Mouse (Mus musculus): ENCODE measurements around the gene Olfr1015. TPM values are rescaled to one million over a fixed set of nuclear protein-coding genes. Genes with fewer than 3 reads are reported as not detected.

Olfr1015 gene
- polyA plus RNA-seq, 1 experiment from 2014 or later, result not detected

Other genes with a start within 250 kb of the Olfr1015 start
- gene Olfr996, start 202.8 kb upstream of the Olfr1015 start, polyA plus RNA-seq (2014; fragmentation: Nextera tagmentation; extraction: Ambion mirVana), result not detected in 2 replicates
- gene Olfr998, start 193.1 kb upstream of the Olfr1015 start, polyA plus RNA-seq (2014; fragmentation: Nextera tagmentation; extraction: Ambion mirVana), result not detected in 2 replicates
- gene Olfr1000, start 170.1 kb upstream of the Olfr1015 start, polyA plus RNA-seq (2014; fragmentation: Nextera tagmentation; extraction: Ambion mirVana), result not detected in 2 replicates
- not detected in 2 replicates for gene Olfr1002, start 131.3 kb upstream of the Olfr1015 start, polyA plus RNA-seq (2014; fragmentation: Nextera tagmentation; extraction: Ambion mirVana)
- gene Olfr154, start 117.6 kb upstream of the Olfr1015 start, polyA plus RNA-seq (2014; fragmentation: Nextera tagmentation; extraction: Ambion mirVana), result not detected in 2 replicates
- gene Olfr1006, start 103.2 kb upstream of the Olfr1015 start, polyA plus RNA-seq (2014; fragmentation: Nextera tagmentation; extraction: Ambion mirVana), result not detected in 2 replicates
- not detected in 2 replicates for gene Olfr1008, start 92.6 kb upstream of the Olfr1015 start, polyA plus RNA-seq (2014; fragmentation: Nextera tagmentation; extraction: Ambion mirVana)
- gene Olfr1009, start 66.6 kb upstream of the Olfr1015 start, polyA plus RNA-seq (2014; fragmentation: Nextera tagmentation; extraction: Ambion mirVana), result not detected in 2 replicates
- gene Olfr1012, start 19.3 kb upstream of the Olfr1015 start, polyA plus RNA-seq (2014; fragmentation: Nextera tagmentation; extraction: Ambion mirVana), result not detected in 2 replicates
- not detected in 2 replicates for gene Olfr1013, start 14.9 kb upstream of the Olfr1015 start, polyA plus RNA-seq (2014; fragmentation: Nextera tagmentation; extraction: Ambion mirVana)
- gene Olfr1014, start 9.3 kb upstream of the Olfr1015 start, polyA plus RNA-seq (2014; fragmentation: Nextera tagmentation; extraction: Ambion mirVana), result not detected in 2 replicates
- gene Olfr1016, start 20.5 kb downstream of the Olfr1015 start, polyA plus RNA-seq (2014; fragmentation: Nextera tagmentation; extraction: Ambion mirVana), result not detected in 2 replicates
- not detected in 2 replicates for gene Olfr1018, start 36.5 kb downstream of the Olfr1015 start, polyA plus RNA-seq (2014; fragmentation: Nextera tagmentation; extraction: Ambion mirVana)
- not detected in 2 replicates for gene Olfr1019, start 63.5 kb downstream of the Olfr1015 start, polyA plus RNA-seq (2014; fragmentation: Nextera tagmentation; extraction: Ambion mirVana)
- gene Olfr1020, start 65.0 kb downstream of the Olfr1015 start, polyA plus RNA-seq (2014; fragmentation: Nextera tagmentation; extraction: Ambion mirVana), result not detected in 2 replicates
- gene Olfr1022, start 86.6 kb downstream of the Olfr1015 start, polyA plus RNA-seq (2014; fragmentation: Nextera tagmentation; extraction: Ambion mirVana), result not detected in 2 replicates
- not detected in 2 replicates for gene Olfr1023, start 103.6 kb downstream of the Olfr1015 start, polyA plus RNA-seq (2014; fragmentation: Nextera tagmentation; extraction: Ambion mirVana)
- gene Olfr1024, start 123.0 kb downstream of the Olfr1015 start, polyA plus RNA-seq (2014; fragmentation: Nextera tagmentation; extraction: Ambion mirVana), result not detected in 2 replicates
- gene Olfr1025-ps1, start 133.2 kb downstream of the Olfr1015 start, polyA plus RNA-seq (2014; fragmentation: Nextera tagmentation; extraction: Ambion mirVana), result not detected in 2 replicates
- gene Olfr1026, start 139.5 kb downstream of the Olfr1015 start, polyA plus RNA-seq (2014; fragmentation: Nextera tagmentation; extraction: Ambion mirVana), result not detected in 2 replicates
- not detected in 2 replicates for gene Olfr1028, start 168.4 kb downstream of the Olfr1015 start, polyA plus RNA-seq (2014; fragmentation: Nextera tagmentation; extraction: Ambion mirVana)
- gene Olfr1029, start 191.9 kb downstream of the Olfr1015 start, polyA plus RNA-seq (2014; fragmentation: Nextera tagmentation; extraction: Ambion mirVana), result not detected in 2 replicates
- not detected in 2 replicates for gene Olfr1030, start 197.3 kb downstream of the Olfr1015 start, polyA plus RNA-seq (2014; fragmentation: Nextera tagmentation; extraction: Ambion mirVana)
- not detected in 2 replicates for gene Olfr1031, start 208.3 kb downstream of the Olfr1015 start, polyA plus RNA-seq (2014; fragmentation: Nextera tagmentation; extraction: Ambion mirVana)
- gene Olfr1032, start 223.5 kb downstream of the Olfr1015 start, polyA plus RNA-seq (2014; fragmentation: Nextera tagmentation; extraction: Ambion mirVana), result not detected in 2 replicates
- gene Olfr1033, start 238.6 kb downstream of the Olfr1015 start, polyA plus RNA-seq (2014; fragmentation: Nextera tagmentation; extraction: Ambion mirVana), result 0.60 and 0.88 TPM in 2 replicates

All from liver, embryonic 11.5 days (tissue).